Mouse (Mus musculus): ENCODE measurements around the gene Zc3h13. TPM values are rescaled to one million over a fixed set of nuclear protein-coding genes. Genes with fewer than 3 reads are reported as not detected.

Gene Zc3h13
- total and polyA plus RNA-seq, 3 experiments, result 17.7 to 38.5 (median 18.8) TPM

DNA sequence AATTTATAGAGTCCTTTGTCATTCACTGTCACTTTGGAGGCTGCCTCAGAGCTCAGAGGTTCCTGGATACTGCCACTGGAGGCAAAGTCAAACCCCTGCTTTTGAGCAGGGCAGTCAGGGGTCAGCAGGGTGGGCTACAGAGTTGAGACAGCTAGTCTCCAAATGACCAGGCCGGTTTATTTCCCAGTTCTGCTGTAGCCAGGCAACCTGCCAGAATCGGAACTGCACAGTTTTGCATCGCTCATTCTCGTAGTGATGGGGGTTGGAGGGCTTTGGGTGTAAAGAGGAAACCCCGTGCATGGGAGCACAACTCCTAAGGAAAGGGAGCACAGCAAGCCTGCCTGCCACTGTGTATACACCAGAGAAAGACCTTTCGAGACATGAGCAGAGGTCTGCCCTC is 79.1 kb downstream of the Zc3h13 start:
- H3K9ac ChIP-seq (ENCODE audit: insufficient read depth, low read depth), result no peak overlapping the region
- H3K4me2 ChIP-seq (ENCODE audit: insufficient read depth, low read depth, poor library complexity, severe bottlenecking), result no peak overlapping the region
- DNase-seq (ENCODE audit: extremely low read depth), result no peak
- dilution Hi-C loops (cut with MboI; ENCODE audit: extremely low pct_ligation_motif_present, extremely low pct_unique_long_range_greater_than_20kb, low sequenced_read_pairs), result no loop called here
- no peak overlapping the region for H3K4me3 ChIP-seq (replicated peaks in 1 of 3; ENCODE audit: low read depth in 2 of 3, low read length in 2 of 3, poor library complexity in 1 of 3)
- no peaks in the 10 kb centered on the region for H3K27me3 ChIP-seq (replicated peaks)
- in situ Hi-C loops (cut with MboI; ENCODE audit: low pct_ligation_motif_present, low pct_unique_long_range_greater_than_20kb, low sequenced_read_pairs), result no loop called here
- H3K79me2 ChIP-seq (replicated peaks; ENCODE audit: control insufficient read depth, extremely low read depth, insufficient read depth, poor library complexity, severe bottlenecking), result no peaks in the 10 kb centered on the region
- H3K4me1 ChIP-seq (ENCODE audit: control insufficient read depth in 1 of 2, insufficient read depth in 2 of 2), result peaks cover 0 to 6% of the 10 kb centered on the region in 2 experiments; a peak in 2 of 4 replicates
- H3K9me3 ChIP-seq (replicated peaks; ENCODE audit: low read length), result peaks cover 2% of the 10 kb centered on the region
- TF ChIP-seq EP300 (IDR thresholded peaks at IDR 0.05; ENCODE audit: low read length) (no peak), SIN3A (IDR thresholded peaks at IDR 0.05; ENCODE audit: low read length) (no peak), MEF2A (IDR thresholded peaks at IDR 0.05; ENCODE audit: borderline replicate concordance, low read depth, low read length) (no peak)
- H3K27ac ChIP-seq (ENCODE audit: insufficient read depth, low read depth), result no peak overlapping the region
- no peaks in the 10 kb centered on the region for H3K36me3 ChIP-seq (replicated peaks in 1 of 2; ENCODE audit: control insufficient read depth in 1 of 2, insufficient read depth in 1 of 2, low read length in 1 of 2)

DNA sequence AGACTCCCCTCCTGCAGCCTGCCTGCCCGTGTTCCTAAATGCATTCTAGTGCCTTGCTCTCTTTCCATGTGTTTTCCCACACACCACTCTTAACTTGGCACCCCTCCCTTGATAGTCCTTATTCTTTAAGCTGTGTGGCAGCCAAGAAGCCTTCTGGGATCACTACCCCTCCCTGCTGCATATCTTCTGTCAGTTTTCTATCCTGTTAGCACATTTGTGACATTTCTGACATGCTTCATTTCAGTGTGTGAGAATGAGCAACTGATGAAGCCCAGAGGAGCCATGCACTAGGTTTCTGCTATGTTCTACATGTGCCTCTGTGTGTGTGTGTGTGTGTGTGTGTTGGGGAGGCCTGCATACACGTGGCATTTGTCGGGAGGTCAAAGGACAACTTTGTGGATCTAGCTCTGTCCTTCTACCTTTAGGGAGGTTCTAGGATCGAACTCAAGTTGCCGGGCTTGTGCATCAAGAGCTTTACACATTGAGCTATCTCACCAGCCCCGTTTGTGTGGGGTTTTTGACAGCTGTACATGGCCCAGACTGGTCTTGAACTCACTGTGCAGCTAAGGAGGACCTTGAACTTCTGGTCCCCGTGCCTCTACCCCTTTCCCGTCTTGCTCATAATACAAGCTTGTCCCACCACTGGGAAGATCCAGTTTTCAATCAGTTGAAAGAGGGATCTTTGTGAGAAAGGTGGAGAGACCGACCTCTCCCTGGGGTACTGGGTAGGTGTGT is 81.3 kb downstream of the Zc3h13 start:
- Histone ChIP-seq H3K4me1 (ENCODE audit: control insufficient read depth in 1 of 2, insufficient read depth in 2 of 2) (peaks cover 0 to 6% of the 10 kb centered on the region in 2 experiments; a peak in 2 of 4 replicates), H3K36me3 (replicated peaks in 1 of 2; ENCODE audit: control insufficient read depth in 1 of 2, insufficient read depth in 1 of 2, low read length in 1 of 2) (no peaks in the 10 kb centered on the region), H3K4me2 (ENCODE audit: insufficient read depth, low read depth, poor library complexity, severe bottlenecking) (no peak overlapping the region), H3K79me2 (replicated peaks; ENCODE audit: control insufficient read depth, extremely low read depth, insufficient read depth, poor library complexity, severe bottlenecking) (no peaks in the 10 kb centered on the region), H3K27ac (ENCODE audit: insufficient read depth, low read depth) (no peak overlapping the region), H3K9me3 (replicated peaks; ENCODE audit: low read length) (no peaks in the 10 kb centered on the region), H3K27me3 (replicated peaks) (no peaks in the 10 kb centered on the region), H3K4me3 (replicated peaks in 1 of 3; ENCODE audit: low read depth in 2 of 3, low read length in 2 of 3, poor library complexity in 1 of 3) (no peak overlapping the region), H3K9ac (ENCODE audit: insufficient read depth, low read depth) (no peak overlapping the region)
- no peak for TF ChIP-seq RCOR1 (conservative IDR thresholded peaks at IDR 0.05; ENCODE audit: low read depth, low read length)
- TF ChIP-seq ZMIZ1 (IDR thresholded peaks at IDR 0.05; ENCODE audit: low read depth, low read length), result no peak
- TF ChIP-seq HCFC1 (IDR thresholded peaks at IDR 0.05; ENCODE audit: low read depth, low read length), result no peak
- no peak for TF ChIP-seq TBP (conservative IDR thresholded peaks at IDR 0.05; ENCODE audit: low read depth, low read length)
- TF ChIP-seq POLR2AphosphoS2 (IDR thresholded peaks at IDR 0.05; ENCODE audit: low read depth, low read length), result no peak
- TF ChIP-seq MEF2A (IDR thresholded peaks at IDR 0.05; ENCODE audit: borderline replicate concordance, low read depth, low read length), result no peak
- TF ChIP-seq ZNF384 (IDR thresholded peaks at IDR 0.05; ENCODE audit: low read depth, low read length), result no peak
- no peak for TF ChIP-seq MAFK (IDR thresholded peaks at IDR 0.05; ENCODE audit: insufficient replicate concordance, low read length)
- dilution Hi-C loops (cut with MboI; ENCODE audit: extremely low pct_ligation_motif_present, extremely low pct_unique_long_range_greater_than_20kb, low sequenced_read_pairs) (no loop called here), in situ Hi-C loops (cut with MboI; ENCODE audit: low pct_ligation_motif_present, low pct_unique_long_range_greater_than_20kb, low sequenced_read_pairs) (no loop called here)
- DNase-seq (ENCODE audit: extremely low read depth), result no peak

GRCm38 (mm10) chr14:75366741-75367140 is 82.6 kb downstream of the Zc3h13 start:
- in situ Hi-C loops (cut with MboI; ENCODE audit: low pct_ligation_motif_present, low pct_unique_long_range_greater_than_20kb, low sequenced_read_pairs), result no loop called here
- H3K27ac ChIP-seq (ENCODE audit: insufficient read depth, low read depth), result no peak overlapping the region
- dilution Hi-C loops (cut with MboI; ENCODE audit: extremely low pct_ligation_motif_present, extremely low pct_unique_long_range_greater_than_20kb, low sequenced_read_pairs), result no loop called here
- TF ChIP-seq POLR2AphosphoS2 (IDR thresholded peaks at IDR 0.05; ENCODE audit: low read depth, low read length) (no peak), MAZ (IDR thresholded peaks at IDR 0.05; ENCODE audit: low read depth, low read length) (no peak), SIN3A (IDR thresholded peaks at IDR 0.05; ENCODE audit: low read length) (no peak), MAFK (IDR thresholded peaks at IDR 0.05; ENCODE audit: insufficient replicate concordance, low read length) (no peak), TBP (conservative IDR thresholded peaks at IDR 0.05; ENCODE audit: low read depth, low read length) (no peak), E2F4 (IDR thresholded peaks at IDR 0.05; ENCODE audit: insufficient replicate concordance, low read depth, low read length) (no peak), NELFE (IDR thresholded peaks at IDR 0.05; ENCODE audit: low read depth, low read length) (no peak)
- no peak overlapping the region for H3K9ac ChIP-seq (ENCODE audit: insufficient read depth, low read depth)
- no peaks in the 10 kb centered on the region for H3K79me2 ChIP-seq (replicated peaks; ENCODE audit: control insufficient read depth, extremely low read depth, insufficient read depth, poor library complexity, severe bottlenecking)
- no peak overlapping the region for H3K4me3 ChIP-seq (replicated peaks in 1 of 3; ENCODE audit: low read depth in 2 of 3, low read length in 2 of 3, poor library complexity in 1 of 3)
- DNase-seq (ENCODE audit: extremely low read depth), result peak; percentile 25
- no peak overlapping the region for H3K4me2 ChIP-seq (ENCODE audit: insufficient read depth, low read depth, poor library complexity, severe bottlenecking)
- no peaks in the 10 kb centered on the region for H3K27me3 ChIP-seq (replicated peaks)
- H3K9me3 ChIP-seq (replicated peaks; ENCODE audit: low read length), result no peaks in the 10 kb centered on the region
- no peaks in the 10 kb centered on the region for H3K36me3 ChIP-seq (replicated peaks in 1 of 2; ENCODE audit: control insufficient read depth in 1 of 2, insufficient read depth in 1 of 2, low read length in 1 of 2)
- H3K4me1 ChIP-seq (ENCODE audit: control insufficient read depth in 1 of 2, insufficient read depth in 2 of 2), result peaks cover 0 to 6% of the 10 kb centered on the region in 2 experiments; a peak in 2 of 4 replicates
